Mouse (Mus musculus) intestine, embryonic 14.5 days (tissue): Measurements from ENCODE around the gene Prss43. TPM values are rescaled to one million over a fixed set of nuclear protein-coding genes. Genes with fewer than 3 reads are reported as not detected.
"Not testable (repeated sequence)": the region's sequence is repeated elsewhere in the genome, so short reads cannot be mapped to it uniquely, and the experiment has no call there.

Experiments used
- ATAC-seq: fragments of 200-750 bp; cut with Nextera tagmentation; replicated peaks from 2 replicates; pipeline ENCODE4 v1.8.0; 2017; ENCODE audit warnings: low read depth, moderate number of reproducible peaks, moderate TSS enrichment, moderate library complexity; ENCODE audit not compliant: low FRiP score, low TSS enrichment
- DNase-seq: peaks from one replicate; pipeline ENCODE4 v3.0.0-alpha.2; 2018; ENCODE audit warnings: low spot score
- H3K27ac ChIP-seq: fragments of 300-500 bp; sonication (generic); 2 replicates; pipeline ENCODE4 v1.5.1; 2014; ENCODE audit warnings: low read depth, mild to moderate bottlenecking, control low read depth
- H3K27me3 ChIP-seq: fragments of 300-500 bp; sonication (generic); replicated peaks from 2 replicates; pipeline ENCODE4 v1.6.1; 2014; ENCODE audit warnings: low read length, control low read depth; ENCODE audit not compliant: control insufficient read depth, insufficient read depth
- H3K36me3 ChIP-seq: fragments of 300-500 bp; sonication (generic); 2 replicates; pipeline ENCODE4 v1.6.1; 2014; ENCODE audit warnings: low read length, control low read depth; ENCODE audit not compliant: control insufficient read depth, insufficient read depth
- H3K4me1 ChIP-seq: fragments of 300-500 bp; sonication (generic); replicated peaks from 2 replicates; pipeline ENCODE4 v1.6.1; 2014; ENCODE audit warnings: low read length, control low read depth, mixed read lengths; ENCODE audit not compliant: control insufficient read depth, insufficient read depth
- H3K4me2 ChIP-seq: fragments of 300-500 bp; sonication (generic); 2 replicates; pipeline ENCODE4 v1.6.1; 2014; ENCODE audit warnings: low read length
- H3K4me3 ChIP-seq: fragments of 300-500 bp; sonication (generic); 2 replicates; pipeline ENCODE4 v1.5.1; 2014; ENCODE audit warnings: low read depth, low read length, control low read depth, mixed read lengths
- H3K9ac ChIP-seq: fragments of 300-500 bp; sonication (generic); 2 replicates; pipeline ENCODE4 v1.6.1; 2014; ENCODE audit warnings: mild to moderate bottlenecking, low read length
- H3K9me3 ChIP-seq: fragments of 300-500 bp; sonication (generic); 2 replicates; pipeline ENCODE4 v1.6.1; 2016; ENCODE audit warnings: low read length, control low read depth; ENCODE audit not compliant: control insufficient read depth
- WGBS: fragments of 180-500 bp; shearing (Covaris S2); extraction: QIAGEN DNeasy Blood & Tissue Kit; methylation state at CpG from one replicate; pipeline ENCODE4 v1.1.7; 2014; 5-methylcytosine and 5-hydroxymethylcytosine counted together
- polyA plus RNA-seq: library from polyadenylated mRNA; unstranded; fragments of >200 nt; fragmentation: Nextera tagmentation; extraction: Ambion mirVana; gene quantifications from 2 replicates; pipeline ENCODE4 v1.2.1, GENCODE M21; 2014

The Prss43 gene
- polyA plus RNA-seq, 1 experiment from 2014 or later, result not detected

DNA sequence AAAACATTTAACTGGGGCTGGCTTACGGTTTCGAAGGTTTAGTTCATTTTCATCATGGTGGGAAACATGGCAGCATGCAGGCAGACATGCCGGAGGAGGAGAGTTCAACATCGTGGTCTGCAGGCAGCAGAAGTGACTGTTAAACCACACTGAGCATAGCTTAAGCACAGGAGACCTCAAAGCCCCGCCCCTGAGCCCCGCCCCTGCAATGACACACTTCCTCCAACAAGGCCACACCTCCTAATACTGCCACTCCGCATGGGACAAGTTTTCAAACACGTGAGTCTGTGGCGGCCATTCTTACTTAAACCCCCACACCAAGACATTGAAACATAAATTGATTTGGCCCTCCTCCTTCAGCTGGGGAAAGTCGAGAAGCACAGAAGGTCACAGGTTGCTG is 29.5 kb upstream of the Prss43 start:
- 79% methylated on average over 10 of the region's 10 CpGs for WGBS
- Histone ChIP-seq H3K9ac (no peak overlapping the region), H3K9me3 (no peaks in the 10 kb centered on the region), H3K27me3 (no peaks in the 10 kb centered on the region), H3K4me3 (no peak overlapping the region), H3K4me1 (no peaks in the 10 kb centered on the region), H3K4me2 (no peak overlapping the region), H3K27ac (no peak overlapping the region), H3K36me3 (no peaks in the 10 kb centered on the region)
- DNase-seq (no peak), ATAC-seq (no peak)

DNA sequence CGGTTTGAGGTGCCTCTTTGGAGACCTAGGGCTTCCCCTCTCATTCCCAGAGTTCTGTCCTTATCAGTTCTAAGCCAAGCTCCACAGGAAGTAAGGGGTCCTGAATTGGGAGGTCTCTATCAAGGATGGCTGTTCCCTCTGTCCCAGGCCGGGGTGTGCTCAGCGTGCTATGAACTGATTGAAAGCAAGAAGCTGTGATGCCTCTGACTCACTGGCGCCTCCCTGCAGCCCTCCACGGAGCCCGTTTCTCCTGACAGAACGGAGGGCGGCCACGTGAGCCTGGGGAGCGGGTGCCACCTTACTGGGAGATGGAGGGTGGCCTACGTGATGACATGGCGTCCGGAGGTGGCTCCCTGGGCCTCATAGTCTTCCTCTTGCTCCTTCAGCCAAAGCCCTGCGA is 28.6 kb upstream of the Prss43 start, which contains the start of gene Prss42:
Prss42 (plus strand) TSS at position 301 of the 400 bp plus-strand sequence.
- Histone ChIP-seq H3K27me3 (no peaks in the 10 kb centered on the region), H3K4me2 (no peak within 1 kb of the TSS), H3K36me3 (no peaks in the 10 kb centered on the region), H3K9me3 (no peaks in the 10 kb centered on the region), H3K4me3 (no peak within 1 kb of the TSS), H3K9ac (no peak within 1 kb of the TSS), H3K4me1 (no peaks in the 10 kb centered on the region), H3K27ac (no peak within 1 kb of the TSS)
- 91% methylated on average over 14 of the region's 14 CpGs for WGBS
- ATAC-seq (no peak), DNase-seq (no peak)

DNA sequence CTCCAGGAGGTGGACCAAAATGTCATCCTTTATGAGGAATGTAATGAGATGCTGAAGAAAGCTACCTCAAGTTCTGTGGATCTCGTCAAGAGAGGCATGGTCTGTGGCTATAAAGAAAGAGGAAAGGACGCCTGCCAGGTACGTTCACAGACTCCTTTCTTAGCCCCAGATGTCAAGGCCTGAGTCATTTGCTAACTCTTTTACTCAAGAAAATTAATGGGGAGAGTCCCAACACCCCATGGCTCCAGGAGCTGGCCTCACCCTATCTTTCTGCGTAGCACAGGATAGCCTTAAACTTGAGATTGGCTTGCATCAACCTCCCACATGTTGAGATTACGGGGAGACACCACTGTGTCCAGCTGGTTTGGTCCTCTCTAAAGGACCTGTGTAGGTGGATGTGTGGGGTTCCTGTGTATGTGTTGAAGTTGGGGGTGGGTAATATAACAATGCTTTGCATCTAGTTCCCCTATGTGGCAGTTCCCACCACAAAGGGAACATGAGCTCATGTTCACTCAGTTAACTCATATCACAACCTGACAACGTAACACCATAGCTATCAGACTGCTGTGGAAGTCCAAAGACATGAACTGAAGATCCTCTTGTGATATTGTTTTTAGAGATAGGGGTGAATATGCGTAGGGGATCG is 25.5 kb upstream of the Prss43 start:
- no peaks in the 10 kb centered on the region for H3K4me1 ChIP-seq
- no peak for ATAC-seq
- 90% methylated on average over 8 of the region's 8 CpGs for WGBS

DNA sequence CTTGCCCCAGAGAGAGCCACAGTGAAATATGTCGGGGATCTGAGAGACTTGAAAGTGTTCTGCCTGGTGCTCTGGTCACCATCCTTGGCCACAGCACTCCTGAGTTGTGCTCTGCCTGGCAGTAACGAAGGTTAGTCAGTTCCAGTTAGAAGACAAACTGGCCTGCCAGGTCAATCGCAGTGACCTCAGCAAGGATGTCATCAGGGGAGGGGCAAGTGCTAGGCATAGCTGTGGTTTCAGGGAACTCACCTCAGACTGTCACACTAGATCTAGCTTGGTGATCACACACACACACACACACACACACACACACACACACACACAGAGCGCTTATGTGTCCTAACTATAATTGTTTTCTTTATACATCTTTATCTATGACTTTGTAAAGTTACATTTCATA is 23.2 kb upstream of the Prss43 start:
- Histone ChIP-seq H3K4me2 (no peak overlapping the region), H3K27me3 (no peaks in the 10 kb centered on the region), H3K36me3 (no peaks in the 10 kb centered on the region), H3K27ac (no peak overlapping the region), H3K9me3 (no peaks in the 10 kb centered on the region), H3K4me3 (no peak overlapping the region), H3K9ac (no peak overlapping the region), H3K4me1 (no peaks in the 10 kb centered on the region)
- no peak for DNase-seq
- 65% methylated on average over 4 of the region's 4 CpGs for WGBS
- ATAC-seq, result no peak

More for the DNA sequence above, 25.5 kb upstream of the Prss43 start:
- no peak overlapping the region for H3K9ac ChIP-seq
- H3K9me3 ChIP-seq, result no peaks in the 10 kb centered on the region
- H3K36me3 ChIP-seq, result no peaks in the 10 kb centered on the region
- no peaks in the 10 kb centered on the region for H3K27me3 ChIP-seq
- no peak overlapping the region for H3K27ac ChIP-seq
- no peak overlapping the region for H3K4me2 ChIP-seq
- H3K4me3 ChIP-seq, result no peak overlapping the region
- no peak for DNase-seq

DNA sequence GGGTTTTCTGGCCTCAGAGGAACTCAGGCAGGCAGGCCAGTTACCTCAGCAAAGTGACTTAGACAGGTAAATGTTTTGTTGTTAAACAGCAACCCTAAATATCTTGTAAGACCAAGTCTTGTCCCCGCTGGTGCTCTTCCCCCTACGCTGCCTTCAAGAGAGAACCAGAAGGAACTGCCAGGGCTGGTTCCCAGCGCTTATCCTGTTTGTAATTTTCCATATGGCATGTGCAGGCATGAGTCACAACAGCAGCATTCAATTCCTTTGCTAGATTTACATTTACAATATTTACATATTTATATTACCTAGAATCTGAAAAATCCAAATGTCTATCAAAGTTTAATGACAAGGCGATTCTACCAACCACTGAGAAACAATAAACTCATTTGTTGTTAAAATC is 16.4 kb upstream of the Prss43 start:
- Histone ChIP-seq H3K27ac (no peak overlapping the region), H3K36me3 (no peaks in the 10 kb centered on the region), H3K4me1 (no peaks in the 10 kb centered on the region), H3K4me3 (no peak overlapping the region), H3K4me2 (no peak overlapping the region), H3K9ac (no peak overlapping the region), H3K9me3 (no peaks in the 10 kb centered on the region), H3K27me3 (no peaks in the 10 kb centered on the region)
- 66% methylated on average over 4 of the region's 4 CpGs for WGBS
- ATAC-seq (no peak), DNase-seq (no peak)

DNA sequence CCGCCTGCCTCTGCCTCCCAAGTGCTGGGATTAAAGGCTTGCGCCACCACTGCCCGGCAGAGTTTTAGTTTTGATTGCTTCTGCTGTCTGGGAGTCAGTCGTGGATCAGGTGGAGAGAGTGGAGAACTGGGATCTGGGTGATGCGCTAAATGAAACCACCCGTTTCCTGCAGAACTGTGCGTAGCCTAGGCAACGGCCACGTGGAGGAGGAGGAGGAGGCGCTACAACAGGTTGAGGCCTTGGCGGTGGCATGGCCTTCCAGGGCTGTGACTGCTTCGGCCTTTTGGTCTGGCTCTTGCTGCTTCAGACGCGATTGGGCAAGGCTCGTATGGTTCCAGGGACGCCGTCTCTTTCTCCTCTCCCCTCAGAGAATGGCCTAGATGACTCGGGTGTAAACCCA is 12.7 kb upstream of the Prss43 start, which contains the start of gene Prss44:
Prss44 (plus strand) TSS at position 206 of the 400 bp plus-strand sequence.
- H3K4me3 ChIP-seq, result no peak within 1 kb of the TSS
- no peak within 1 kb of the TSS for H3K9ac ChIP-seq
- no peaks in the 10 kb centered on the region for H3K4me1 ChIP-seq
- no peaks in the 10 kb centered on the region for H3K9me3 ChIP-seq
- 59% methylated on average over 18 of the region's 18 CpGs for WGBS
- no peaks in the 10 kb centered on the region for H3K36me3 ChIP-seq
- no peak within 1 kb of the TSS for H3K27ac ChIP-seq
- ATAC-seq (no peak), DNase-seq (no peak)
- no peak within 1 kb of the TSS for H3K4me2 ChIP-seq
- H3K27me3 ChIP-seq, result no peaks in the 10 kb centered on the region

DNA sequence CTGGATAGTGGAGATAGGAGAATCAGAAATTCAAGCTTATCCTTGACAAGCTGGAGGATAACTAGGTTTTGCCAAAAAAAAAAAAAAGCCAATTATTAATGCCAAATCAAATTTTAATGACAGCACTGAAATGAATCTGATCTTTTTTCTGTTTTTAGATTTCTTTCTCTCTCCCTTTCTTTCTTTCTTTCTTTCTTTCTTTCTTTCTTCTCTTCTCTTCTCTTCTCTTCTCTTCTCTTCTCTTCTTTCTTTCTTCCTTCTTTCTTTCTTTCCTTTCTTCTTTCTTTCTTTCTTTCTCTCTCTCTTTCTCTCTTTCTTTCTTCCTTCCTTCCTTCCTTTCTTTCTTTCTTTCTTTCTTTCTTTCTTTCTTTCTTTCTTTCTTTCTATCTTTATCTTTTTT is 5.9 kb upstream of the Prss43 start:
- not testable (repeated sequence) for ATAC-seq, H3K4me1 ChIP-seq, H3K36me3 ChIP-seq, H3K9ac ChIP-seq, H3K27me3 ChIP-seq, H3K4me3 ChIP-seq, DNase-seq, H3K27ac ChIP-seq, H3K9me3 ChIP-seq, H3K4me2 ChIP-seq

DNA sequence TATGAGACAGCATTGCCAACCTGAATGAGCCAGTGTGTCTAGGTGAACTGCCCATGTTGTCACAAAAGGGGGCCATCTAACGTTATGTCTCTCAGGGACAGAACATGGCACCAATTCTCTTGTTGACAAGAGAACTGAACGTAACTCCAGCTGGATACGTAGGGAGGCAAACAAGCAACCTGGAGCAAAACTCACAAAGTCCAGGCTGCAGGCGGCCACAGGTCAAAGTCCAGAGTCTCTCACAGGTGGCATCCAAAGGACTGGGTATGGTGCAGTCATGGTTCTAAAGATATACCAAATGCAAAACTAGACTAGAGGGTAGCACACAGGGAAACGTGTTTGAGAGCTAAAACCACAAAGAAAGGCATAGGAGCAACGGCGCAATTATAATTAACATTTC is 5.1 kb upstream of the Prss43 start:
- DNase-seq, result no peak
- WGBS, result 75% methylated on average over 7 of the region's 7 CpGs
- Histone ChIP-seq H3K4me2 (no peak overlapping the region), H3K36me3 (no peaks in the 10 kb centered on the region), H3K27me3 (no peaks in the 10 kb centered on the region), H3K27ac (no peak overlapping the region), H3K4me3 (no peak overlapping the region), H3K9me3 (no peaks in the 10 kb centered on the region), H3K9ac (no peak overlapping the region), H3K4me1 (no peaks in the 10 kb centered on the region)
- ATAC-seq, result no peak

DNA sequence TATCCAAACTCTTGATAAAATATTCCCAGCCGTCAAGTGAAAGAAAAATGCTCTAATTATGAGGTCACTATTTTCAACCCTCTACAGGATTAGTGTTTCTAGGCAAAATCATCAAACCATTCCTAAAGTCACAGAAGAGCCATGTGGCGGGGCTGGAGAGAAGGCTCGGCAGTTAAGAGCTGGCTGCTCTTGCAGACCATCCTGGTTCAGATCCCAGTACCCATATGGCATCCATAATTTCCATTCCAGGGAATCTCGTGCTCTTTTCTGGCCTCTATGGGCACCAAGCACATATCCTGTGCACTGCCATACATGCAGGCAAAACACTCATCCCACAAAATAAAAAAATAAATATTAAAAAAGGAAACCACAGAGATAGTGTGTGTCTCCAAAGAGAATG is 1.1 kb upstream of the Prss43 start:
- Histone ChIP-seq H3K4me3 (no peak overlapping the region), H3K4me2 (no peak overlapping the region), H3K36me3 (no peaks in the 10 kb centered on the region), H3K9ac (no peak overlapping the region), H3K9me3 (no peaks in the 10 kb centered on the region), H3K27ac (no peak overlapping the region), H3K27me3 (no peaks in the 10 kb centered on the region), H3K4me1 (no peaks in the 10 kb centered on the region)
- no peak for DNase-seq
- 82% methylated on average over 4 of the region's 4 CpGs for WGBS
- no peak for ATAC-seq
